Mouse (Mus musculus) testis, adult 2 months (tissue): ENCODE data around the gene Polr2c.

Source experiments
- CTCF ChIP-seq: fragments of 200-500 bp; IDR thresholded peaks from 2 replicates; pipeline ENCODE4 v1.5.1; 2012; ENCODE audit warnings: low read depth, mild to moderate bottlenecking, inconsistent platforms, low read length, moderate library complexity; ENCODE audit not compliant: control insufficient read depth, insufficient read depth, insufficient replicate concordance
- POLR2A ChIP-seq: fragments of 200-500 bp; IDR thresholded peaks from 2 replicates; pipeline ENCODE4 v1.6.1; 2012; ENCODE audit warnings: low read depth, mild to moderate bottlenecking, inconsistent platforms, low read length, moderate library complexity; ENCODE audit not compliant: control insufficient read depth

DNA sequence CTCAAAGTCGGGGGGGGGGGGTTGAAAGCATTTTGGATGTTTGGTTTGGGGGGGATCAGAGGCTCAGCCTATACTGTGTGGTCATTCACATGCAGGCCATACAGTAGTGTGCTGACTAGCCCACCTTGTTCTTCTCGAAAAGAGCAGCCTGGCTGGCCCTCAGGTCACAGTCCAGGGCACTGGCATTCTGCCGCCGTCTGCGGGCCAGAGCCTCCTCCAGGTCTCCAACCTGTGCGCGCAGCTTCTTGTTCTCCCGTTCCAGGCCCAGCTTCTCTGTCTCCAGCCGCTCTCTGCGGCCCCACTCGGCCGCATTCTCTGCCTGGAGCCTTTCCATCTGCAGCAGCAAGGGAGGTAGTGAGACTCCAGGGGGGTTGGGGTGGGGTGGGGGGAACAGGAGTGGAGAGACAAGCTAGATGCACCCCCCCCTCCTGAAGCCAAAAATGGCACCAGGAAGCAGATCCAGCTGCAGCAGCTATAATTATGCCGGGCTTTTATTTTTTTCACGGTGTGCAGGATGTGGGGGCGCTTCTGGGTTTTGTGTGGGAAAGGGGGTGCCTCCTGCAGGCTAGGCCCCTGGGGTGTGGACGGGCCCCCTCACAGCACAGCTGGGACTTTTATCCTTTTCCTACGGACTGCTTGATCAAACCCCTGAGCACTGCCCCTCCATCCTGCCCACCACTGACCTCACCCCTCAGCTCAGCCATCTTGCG is 50.5 kb downstream of the Polr2c start:
- TF ChIP-seq CTCF (no peak), POLR2A (no peak)
